Mouse (Mus musculus): ENCODE results near the gene Ankfn1.

The Ankfn1 gene

DNA sequence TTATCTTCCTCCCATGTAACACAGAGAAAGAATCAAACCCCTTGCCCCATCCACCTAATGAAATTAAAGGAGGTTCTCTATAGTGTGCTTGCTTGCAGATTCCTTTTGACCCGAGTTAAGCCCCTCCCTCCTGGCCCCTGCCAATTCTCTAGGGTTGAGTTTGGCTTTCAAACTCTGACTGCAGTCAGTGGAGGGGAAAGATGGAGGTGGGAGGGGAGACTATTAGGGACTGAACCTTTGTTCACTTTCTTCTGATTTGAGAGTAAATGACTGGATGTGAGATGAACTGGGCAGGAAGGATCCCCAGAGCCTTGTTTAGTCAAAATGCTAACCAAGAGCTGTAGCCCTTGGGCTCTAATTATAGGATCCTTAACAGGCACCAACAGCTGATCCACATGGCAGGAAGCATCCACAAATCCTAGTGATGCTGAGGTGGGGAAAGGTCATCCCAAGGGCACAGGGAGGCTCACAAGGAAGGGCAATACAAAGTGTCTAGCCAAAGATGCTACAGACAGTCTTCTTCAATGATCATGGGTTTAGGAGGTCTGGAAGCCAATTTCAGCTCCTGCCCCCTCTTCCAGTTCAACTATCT lies 103.4 kb downstream of the Ankfn1 start:
- DNase-seq, result no peak

DNA sequence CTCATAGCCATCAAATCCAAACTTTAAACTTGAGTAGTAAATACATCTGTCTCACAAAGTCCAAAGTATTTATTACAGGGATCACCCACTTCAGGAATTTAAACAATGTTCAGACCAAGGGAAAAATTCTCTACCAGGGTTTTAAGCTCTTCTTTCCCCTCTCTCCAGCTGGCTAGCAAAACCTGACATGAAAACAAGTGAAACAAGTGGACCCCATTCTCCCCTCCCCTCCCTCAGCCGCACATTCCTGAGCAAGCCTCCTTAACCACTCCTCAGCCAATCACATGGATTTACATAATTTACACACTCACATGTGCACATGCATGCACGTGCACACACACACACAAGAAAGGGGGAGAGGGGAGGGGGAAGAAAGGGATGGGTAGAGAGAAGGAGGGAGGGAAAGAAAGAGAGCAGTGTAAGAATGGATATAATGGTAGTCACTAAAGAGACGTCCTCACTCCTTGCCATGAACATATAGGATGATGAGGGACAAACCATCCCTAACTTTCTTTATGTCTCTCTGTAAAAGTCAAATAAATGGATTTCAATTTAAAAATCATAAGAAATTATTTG lies 104.9 kb downstream of the Ankfn1 start:
- no peak for DNase-seq

DNA sequence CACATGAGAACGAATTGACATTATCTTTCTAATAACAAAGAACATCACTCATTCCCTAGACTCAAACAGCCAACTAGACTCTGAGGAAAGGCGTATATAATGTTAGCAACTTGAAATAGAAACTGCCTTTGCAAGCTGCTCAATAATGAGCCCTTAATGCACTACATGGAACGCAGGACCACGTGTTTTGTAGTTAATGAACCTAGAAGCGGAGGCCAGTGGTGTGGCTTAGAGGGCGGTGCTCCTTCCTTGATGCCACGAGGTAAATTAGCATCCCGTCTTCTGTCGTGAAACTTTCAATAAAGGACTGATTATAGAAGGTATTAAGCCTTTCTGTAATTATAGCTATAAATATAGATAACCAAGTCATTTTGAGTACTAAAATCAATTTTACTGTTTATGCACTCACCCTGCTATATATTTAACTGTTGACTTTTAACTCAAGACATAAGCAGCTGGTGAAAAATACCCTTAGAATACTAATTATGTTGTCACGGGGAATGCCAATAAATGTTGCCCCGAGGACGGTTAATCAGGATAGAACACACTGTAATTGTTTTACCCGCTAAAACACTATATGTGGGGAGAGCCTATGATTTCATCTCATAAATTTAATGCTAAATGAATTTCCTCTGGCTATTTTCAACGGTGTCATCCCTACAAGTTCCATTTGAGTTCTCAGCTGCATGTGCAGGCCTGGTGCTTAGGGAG lies 112.1 kb downstream of the Ankfn1 start:
- DNase-seq, result no peak

DNA sequence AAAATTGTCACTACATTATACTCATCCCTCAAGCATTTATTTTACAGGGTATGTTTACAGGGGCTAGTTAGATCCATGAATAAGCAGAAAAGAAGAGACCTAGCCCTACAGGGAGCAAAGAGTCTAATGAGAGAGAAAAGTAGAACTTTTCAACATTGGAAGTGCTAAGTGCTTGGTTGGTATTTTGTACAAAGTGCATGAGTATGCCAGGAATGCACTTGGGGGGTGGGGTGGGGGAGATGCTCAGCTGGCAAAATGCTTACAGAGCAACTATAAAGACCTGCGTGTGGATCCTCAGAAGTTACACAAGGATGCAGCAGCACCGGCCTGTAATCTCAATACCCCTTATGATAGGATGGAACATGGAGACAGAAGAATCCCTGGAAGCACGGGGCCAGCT lies 118.4 kb downstream of the Ankfn1 start:
- DNase-seq, result no peak

DNA sequence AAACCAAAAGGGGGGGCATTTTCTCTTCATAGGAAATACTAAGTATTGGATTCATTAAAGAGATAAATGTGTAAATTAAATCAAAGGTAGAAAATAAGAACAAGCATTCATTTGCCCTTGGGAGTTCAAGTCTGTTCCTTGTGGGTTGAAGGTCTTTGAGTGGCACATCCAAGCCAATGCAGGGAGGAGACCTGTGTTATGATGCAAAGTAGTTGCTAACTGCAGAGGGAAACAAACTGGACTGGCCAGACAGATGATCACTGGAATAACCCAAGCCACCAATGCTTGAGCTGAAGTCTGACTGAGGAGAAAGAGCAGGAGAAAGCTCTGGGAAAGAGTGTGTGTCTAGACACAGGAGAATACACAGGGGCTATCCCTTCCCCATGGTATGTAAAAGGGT lies 120.9 kb downstream of the Ankfn1 start:
- no peak for DNase-seq

DNA sequence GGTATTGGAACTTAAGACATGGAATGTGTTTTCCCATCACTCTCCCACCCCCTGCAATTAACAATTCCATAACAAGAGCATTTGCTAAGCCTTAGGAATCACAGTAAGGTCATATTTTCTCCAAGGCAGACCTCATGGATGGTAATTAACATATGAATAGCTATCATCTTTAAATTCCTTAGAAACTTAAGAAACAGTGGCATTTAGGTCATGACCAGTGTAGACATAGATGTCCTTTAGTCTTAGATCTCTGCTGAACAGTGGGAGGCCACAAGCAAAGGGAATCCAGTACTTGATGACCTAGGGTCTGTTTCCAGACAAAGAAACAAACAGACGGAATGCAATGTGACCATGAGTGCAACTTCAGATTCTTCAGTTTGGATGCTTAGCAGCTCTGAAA lies 141.7 kb downstream of the Ankfn1 start:
- no peak for DNase-seq

DNA sequence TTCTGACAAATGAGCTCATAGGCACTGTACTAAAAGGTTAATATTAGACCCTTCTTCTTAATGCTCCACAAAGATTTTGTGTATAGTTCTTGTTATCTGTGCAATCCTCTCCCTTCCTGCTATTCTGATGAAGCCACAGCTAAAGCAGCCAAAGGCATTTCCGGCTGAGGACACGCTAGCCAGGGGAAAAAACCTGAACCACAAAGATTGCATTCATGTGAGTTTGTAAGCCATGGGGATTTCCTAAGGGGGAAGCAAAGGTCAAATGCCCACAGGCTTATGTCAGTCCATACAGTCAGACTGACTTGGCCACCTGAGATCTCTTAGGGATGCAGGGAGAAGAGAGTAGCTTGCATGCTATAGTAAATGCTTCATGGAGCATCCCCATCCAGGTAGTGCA lies 146.1 kb downstream of the Ankfn1 start:
- DNase-seq, result no peak

DNA sequence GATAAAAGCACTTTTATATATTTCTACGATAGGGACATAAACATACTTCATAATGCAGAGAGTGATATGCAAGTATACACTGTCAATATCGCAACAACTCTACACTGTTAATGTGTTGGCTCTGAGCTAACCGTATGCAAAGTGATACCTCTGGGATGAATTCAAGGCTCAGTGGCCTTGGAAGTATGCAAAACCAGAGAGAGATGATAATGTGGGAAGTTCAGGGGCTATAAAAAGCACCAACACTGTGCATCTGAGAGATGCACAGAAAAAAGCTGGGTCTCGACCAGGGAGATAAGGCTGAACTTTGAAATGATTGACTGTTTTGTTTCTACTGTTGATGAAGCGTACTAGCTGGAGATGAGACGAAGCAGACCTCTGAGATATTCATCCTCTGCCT lies 148.9 kb downstream of the Ankfn1 start:
- DNase-seq, result no peak

DNA sequence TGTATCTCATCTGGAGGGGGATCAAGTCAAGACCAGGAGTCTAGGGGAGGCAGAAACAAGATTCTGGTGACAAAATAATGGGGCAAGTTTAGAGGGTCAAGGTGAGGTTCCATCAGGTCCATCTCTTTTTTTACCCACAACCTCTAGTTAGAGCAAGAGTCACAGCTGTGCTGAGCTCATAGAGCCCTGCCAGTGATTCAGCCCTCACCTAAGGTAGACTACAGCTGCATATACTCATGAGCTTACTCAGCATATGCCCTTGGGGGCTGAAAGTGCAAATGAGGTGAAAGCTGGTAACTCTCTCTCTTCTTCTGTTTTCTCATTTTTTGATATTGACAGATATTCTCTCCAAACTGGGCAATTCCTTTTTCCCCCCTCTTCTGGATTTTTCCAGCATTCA lies 150.2 kb downstream of the Ankfn1 start:
- DNase-seq, result no peak

DNA sequence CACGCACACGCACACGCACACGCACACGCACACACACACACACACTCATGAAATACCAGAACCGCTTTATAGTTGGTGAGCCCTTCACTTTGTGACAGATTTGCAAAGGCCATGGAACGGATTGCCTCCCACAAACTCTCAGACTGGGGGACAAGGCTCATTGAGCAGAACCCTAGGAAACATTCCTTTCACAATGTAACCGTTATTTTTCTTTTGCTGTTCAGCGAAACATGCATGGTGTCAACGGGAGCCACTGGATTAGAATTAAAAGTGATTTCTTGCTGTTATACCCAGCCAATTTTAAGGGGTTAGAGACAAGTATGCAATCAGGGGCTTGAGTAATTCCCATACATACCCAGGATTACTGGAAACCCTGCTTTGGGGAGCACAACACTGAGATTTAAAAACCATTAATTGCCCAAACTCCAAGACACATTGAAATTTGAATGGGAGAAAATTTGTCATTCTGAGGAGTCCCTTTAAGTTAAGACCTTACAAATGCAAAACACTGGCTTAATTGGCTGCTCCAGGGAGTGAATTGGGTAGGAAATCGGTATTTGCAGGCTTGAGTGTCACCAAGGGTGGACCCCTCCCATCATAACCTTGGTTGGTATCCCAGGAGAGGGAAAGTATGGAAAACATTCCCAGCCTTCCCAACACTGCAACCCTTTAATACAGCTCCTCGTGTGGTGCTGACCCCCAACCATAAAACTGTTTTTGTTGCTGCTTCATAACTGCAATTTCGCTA lies 153.6 kb downstream of the Ankfn1 start:
- DNase-seq, result no peak

DNA sequence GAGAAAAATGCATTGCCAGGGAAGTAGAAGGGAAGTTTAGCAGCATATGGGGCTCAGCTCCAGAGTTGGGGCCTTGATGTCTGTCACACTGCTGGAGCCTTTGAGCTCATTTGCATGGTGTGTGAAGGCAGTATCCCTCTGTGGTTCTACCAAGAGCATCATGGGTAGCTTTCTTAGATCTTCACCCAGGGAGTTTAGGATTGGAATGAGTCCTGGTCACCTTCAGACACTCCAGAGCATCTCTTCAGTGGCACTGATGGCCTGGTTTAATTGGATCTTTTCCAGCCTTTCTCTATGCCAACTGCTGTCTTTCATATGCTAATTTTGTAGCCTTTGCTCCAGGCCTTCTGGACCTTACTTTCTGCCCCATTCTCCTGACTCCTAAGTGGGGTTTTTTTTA lies 157.5 kb downstream of the Ankfn1 start:
- DNase-seq, result peak in 1 of 2 experiments; percentile 2

DNA sequence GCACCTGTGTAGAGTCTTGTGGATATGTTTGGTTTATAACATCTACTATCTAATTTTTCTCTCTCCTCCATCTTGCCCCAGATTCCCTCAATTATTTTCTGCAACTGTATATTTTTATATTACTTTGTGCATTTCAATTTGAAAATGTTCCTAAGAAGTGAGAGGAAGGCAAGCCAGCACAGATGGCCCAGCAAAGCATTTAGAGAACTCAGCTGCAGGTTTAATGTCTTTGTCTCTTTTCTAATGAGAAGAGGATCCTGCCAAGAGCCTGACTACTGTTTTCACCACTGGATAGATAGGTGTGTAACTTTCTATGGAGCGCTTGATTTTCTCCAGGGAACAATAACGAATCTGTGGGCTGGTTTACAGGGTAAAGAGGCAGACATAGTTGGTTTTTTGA lies 161.6 kb downstream of the Ankfn1 start:
- DNase-seq, result no peak

DNA sequence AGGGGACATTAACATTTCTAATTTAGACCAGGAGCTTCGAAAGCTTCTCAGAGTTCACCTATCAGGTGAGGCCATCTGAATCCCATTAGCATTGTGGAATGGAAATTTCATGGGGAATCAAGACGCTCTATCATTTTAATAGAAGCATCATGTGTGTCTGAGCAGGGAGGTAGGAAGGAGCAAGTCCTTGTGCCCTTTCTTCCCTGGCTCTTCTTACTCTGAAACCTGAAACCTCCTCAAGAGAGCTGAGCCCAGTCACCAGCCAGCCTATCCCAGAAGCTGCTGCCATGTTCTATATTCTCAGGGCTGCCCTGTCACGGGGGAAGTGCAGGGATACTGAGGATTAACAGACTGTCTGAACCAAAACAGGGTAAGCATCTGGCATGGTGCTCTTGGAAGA lies 165.9 kb downstream of the Ankfn1 start:
- DNase-seq, result no peak

DNA sequence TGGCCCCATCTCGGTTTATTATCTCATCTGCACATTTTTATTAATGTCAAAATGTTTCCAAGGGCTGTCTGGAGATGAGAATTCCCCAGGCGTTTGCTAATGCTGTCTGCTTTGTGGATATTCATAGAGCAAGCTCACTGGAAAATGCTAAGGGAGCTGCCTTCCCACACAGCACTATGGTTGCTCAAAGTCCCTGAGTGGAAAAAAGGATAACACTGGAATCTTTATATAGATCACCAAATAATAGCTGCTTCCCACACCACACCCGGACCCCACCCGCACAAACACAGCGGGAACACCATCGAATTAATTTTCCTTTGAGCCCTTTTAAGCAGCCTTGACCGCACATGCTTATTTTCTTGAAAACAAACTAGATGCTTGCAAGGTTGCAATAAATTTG lies 169.4 kb downstream of the Ankfn1 start:
- DNase-seq, result no peak

DNA sequence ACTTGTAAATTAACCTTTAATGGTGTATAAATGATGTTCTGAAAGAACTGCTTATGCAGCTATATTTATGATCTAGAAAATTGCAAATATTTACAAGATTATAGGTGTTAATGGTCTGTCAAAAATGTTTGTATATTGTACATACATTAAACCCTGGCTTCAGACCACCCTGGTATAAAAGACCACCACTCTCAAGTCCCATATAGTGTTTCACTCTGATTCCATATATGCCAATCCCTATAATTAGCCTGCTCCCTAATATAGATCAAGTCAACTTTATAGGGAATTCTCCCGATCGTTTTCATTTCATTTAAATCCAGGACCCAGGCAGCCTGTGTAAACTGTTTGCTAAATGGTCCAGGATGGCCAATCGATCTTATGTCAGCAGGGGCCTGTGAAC lies 170.2 kb downstream of the Ankfn1 start:
- no peak for DNase-seq

DNA sequence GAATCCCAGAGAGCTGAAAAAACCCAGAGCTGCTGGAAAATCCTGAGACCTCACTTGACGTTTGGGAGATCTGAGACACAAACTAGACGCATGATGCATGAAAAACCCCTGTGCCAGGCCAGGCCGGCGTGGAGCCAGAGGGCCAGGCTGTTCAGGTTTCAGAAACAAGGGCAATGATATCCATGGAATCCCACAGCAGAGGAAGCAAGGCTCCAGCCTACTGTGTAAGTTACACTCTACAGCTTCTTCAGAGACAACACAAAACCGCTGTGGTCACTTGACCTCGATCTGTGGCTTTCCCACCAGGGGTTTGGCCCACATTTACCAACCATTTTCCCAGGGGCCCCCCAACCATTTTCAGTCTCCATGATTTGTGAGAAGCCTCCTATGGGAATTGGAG lies 171.1 kb downstream of the Ankfn1 start:
- no peak for DNase-seq

DNA sequence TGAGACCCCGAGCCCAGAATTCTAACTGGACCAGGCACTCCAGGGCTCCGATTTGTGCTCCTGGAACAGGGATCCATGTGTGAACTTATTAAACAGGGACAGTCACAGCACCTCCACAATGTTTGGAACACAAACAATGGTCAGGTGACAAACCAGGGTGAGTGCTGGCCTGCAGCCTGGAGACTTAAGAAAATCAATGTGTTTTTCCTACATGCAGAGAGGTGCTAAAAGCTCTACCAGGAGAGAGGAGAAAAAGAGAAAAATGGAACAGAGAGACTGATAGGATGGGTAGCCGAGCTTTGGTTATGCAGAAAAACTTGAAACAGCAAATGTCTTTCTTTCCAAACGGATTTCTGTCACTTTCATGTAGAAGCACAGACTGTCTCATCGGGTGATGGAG lies 174.5 kb downstream of the Ankfn1 start:
- no peak for DNase-seq

DNA sequence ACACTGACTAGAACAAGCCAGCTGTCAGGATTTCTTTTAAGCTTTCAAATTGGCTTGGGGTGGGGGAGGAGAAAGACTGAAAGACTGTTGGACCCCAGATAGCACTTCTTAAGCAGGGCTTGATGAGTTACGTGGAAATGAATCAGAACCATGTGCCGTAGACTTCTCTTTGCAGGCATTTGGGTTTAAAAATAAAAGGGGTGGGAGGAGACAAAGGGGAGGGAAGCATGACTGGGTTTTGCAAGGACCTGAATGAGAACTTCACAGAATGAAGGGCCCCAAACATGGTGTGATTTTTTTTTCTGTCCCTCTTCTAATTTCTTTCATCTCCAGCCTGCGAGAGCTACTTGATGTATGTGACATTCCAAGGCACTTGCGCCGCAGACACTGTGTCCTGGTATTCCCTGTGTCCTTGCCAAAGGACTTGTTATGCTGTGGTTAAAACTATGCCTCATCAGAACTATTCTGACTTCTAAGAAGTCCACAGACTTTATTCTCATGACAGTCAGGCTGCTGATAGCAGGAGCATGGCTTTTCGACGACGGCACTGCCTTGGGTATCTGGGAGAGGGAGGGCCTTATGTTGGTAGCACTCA lies 176.4 kb downstream of the Ankfn1 start:
- no peak for DNase-seq

DNA sequence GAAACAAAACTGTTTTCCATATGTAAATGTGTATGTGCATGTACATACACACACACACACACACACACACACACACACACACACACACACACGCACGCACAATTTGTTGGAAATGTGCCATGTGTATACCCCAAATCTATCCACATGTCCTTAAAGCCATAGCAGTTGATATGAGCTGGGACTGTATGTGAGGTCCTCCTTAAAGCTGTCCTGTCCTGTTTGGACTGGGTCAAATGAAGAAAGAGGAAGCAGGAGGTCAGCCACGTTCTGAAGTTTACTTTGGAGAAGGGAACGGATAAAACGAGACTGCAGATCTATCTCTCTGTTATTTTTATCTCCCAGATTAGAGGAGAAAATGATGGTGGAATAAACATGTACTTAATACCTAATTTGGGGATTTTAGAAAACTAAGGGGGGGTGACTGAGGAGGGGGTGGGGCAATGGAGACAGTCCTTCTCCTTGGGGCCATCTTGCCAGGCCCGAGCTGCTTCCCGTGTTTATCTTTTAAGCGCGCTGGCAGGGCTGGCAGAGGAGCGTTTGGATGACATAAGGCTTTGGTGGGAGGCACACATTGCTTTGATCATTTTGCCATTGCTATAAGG lies 187.1 kb downstream of the Ankfn1 start:
- DNase-seq, result no peak

DNA sequence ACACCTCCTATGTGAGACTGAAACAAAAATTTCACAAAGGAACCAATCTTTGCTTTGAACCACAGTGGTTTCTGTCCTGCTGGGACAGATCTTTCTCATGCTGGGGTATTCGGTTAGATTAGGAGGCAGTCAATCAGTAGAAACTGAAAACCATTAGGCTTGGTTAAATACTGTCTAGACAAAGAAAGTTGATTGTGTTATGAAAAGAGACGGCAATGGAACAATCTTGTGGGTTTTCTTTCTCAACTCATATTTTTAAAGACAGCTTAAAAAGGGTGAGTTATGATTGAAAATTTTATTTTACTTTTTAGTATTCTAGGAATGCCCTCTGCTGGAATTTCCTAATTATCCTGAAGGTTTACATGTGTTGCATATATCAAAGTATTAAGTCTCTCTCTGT lies 191.1 kb downstream of the Ankfn1 start:
- no peak for DNase-seq

DNA sequence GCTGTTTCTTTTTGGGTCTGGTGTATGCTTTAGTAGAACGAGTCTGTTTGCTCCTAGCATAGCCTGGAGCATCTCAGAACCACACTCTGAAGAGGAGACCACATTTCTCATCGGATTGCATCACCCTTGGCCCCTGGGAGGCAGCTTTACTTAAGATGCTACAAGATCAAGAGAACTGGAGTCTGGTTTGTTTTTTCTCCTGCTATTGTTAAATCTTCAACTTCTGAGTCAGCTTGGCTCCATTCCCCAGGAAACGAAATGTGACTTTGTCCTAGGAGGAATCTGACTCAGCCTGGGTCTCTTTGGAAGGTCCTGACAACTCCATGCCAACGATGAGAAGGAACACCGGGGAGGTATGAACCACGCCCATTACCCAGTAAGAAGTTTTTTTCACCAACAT lies 197.6 kb downstream of the Ankfn1 start:
- DNase-seq, result no peak

DNA sequence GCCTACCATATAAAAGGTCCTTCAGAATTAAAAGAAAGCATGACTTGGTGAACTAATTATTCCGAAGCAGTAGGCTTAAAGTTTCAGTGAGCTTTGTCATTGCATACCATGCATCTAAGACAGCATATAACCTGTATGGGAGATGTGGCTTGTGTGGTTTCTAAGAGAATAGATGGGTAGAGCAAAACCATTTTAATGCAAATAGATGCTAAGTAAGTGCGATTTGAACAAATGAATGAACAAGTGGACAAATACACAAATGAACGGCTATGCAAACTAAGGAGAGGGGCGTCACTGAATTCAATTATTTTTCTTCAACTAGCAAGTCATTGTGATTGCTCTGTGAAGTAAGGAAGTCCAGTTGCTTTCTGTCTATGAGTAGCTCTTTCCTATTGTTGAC lies 198.3 kb downstream of the Ankfn1 start:
- no peak for DNase-seq

DNA sequence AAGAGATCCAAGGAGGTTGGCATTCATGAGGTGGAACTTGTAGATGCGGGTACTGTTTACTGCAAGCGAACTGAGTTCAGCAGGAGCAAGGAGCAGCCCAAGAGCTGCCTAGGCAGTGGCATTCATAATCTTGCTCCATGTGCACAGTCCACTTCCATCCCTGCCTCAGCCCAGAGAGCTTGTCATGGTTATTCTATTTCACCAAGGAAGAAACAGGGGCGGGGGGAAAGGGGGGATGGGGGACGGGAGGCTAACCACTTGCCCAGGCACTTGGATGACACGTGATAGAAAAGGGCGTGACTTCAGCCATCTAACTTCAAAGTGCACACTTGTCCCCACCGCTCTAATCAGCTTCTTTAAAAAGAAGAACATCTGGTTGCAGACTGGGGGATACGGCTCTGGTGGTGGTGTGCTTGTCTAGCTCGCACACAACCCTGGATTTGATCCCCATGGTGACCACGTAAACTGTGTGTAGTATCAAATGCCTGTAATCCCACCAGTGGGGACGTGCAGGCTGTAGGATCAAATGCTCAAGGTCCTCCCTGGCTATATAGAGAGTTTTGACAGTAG lies 203.1 kb downstream of the Ankfn1 start:
- no peak for DNase-seq

All from cerebellum, postnatal 36 days (tissue).